Mouse (Mus musculus): Measurements from ENCODE around the gene Xpo4.

Xpo4 gene

DNA sequence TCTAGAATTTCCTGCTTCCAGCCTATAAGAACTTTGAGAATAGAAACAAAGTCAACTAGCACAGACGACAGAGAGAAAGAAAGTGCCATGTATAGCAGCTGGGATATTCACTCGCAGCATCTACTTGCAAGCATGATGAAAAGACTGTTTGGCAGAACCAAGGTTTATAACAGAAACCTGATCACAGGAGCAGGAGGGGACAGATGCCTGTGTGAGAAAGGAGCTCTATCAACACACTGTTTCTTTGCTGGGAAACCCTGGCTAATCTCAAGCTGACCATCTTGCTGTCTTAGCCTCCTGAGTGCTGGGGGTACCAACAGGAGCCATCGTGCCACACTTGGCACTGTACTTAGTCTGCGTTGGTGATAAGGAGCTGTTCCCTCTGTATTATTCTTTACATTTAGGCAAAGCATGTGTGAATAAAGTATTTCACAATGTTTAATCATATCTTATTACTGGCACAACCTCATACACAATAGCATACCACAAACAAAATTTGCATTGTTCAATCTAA, 55.4 kb downstream of the Xpo4 start:
- in situ Hi-C loops (cut with MboI, MseI) = no loop called here

DNA sequence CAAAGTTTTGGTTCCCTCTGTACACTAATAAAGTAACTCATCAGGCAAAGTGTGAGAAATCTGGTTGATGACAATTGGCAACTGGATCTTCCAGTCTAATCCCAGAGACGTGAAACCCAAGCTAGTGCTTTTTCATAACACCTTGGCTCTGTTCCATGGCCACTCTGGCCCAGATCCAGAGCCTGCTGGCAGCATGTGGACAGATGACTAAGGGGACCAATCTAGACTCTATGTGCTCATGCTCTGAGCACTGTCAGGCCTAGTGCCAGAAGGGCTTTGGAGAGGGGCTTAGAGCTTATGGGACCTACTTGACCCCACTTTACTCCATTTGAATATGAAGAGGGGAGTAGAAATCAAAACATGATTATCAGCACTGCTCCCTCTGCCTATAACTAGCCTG, 57.7 kb downstream of the Xpo4 start:
- in situ Hi-C loops (cut with MboI, MseI) = no loop called here

GRCm38 (mm10) chr14:57606663-57607365, 58.4 kb downstream of the Xpo4 start:
- in situ Hi-C loops (cut with MboI, MseI) = no loop called here

DNA sequence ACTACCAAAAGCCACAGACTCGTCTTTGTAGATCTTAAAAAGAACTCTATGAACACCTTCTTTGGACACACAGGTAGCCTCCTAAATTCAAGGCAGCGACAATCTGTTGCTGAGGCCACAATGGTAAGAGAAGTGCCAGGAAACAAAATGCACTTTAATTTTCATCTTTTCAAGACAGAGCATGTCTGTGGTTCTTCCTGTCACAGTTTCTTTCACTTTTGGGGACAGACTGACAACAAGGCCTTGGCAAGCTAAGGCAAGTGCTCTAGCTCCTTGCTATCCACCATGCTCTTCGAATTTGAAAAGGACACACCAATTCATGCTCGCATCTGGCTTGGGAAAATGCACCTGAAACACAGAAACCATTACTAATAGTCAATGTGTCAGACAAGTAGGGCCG, 72.0 kb downstream of the Xpo4 start:
- in situ Hi-C loops (cut with MboI, MseI) = no loop called here

DNA sequence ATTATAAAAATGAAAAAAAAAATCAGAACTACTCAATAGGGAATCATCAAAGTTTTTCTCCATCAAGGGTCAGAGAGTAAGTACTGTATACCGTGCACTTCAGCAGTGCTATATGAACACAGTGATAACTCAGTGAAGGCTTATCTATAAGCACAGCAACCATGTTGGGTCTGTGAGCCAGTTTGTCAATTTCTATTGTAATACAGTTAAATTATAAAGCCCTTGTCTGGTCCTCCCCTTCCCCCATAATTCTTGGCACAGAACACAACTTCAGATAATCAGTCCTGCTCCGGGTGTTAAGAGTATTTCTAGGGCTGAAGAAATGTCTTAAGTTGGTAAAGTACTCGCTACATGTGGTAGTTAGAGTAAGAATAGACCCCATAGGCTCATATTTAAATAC, 73.4 kb downstream of the Xpo4 start:
- in situ Hi-C loops (cut with MboI, MseI) = no loop called here

- in situ Hi-C loops (cut with MboI, MseI) = no loop called here
These were observed 88.7 kb downstream of the Xpo4 start for GRCm38 (mm10) chr14:57576364-57577060.

- in situ Hi-C loops (cut with MboI, MseI) = no loop called here
These were observed 90.2 kb downstream of the Xpo4 start for GRCm38 (mm10) chr14:57574792-57575587.

DNA sequence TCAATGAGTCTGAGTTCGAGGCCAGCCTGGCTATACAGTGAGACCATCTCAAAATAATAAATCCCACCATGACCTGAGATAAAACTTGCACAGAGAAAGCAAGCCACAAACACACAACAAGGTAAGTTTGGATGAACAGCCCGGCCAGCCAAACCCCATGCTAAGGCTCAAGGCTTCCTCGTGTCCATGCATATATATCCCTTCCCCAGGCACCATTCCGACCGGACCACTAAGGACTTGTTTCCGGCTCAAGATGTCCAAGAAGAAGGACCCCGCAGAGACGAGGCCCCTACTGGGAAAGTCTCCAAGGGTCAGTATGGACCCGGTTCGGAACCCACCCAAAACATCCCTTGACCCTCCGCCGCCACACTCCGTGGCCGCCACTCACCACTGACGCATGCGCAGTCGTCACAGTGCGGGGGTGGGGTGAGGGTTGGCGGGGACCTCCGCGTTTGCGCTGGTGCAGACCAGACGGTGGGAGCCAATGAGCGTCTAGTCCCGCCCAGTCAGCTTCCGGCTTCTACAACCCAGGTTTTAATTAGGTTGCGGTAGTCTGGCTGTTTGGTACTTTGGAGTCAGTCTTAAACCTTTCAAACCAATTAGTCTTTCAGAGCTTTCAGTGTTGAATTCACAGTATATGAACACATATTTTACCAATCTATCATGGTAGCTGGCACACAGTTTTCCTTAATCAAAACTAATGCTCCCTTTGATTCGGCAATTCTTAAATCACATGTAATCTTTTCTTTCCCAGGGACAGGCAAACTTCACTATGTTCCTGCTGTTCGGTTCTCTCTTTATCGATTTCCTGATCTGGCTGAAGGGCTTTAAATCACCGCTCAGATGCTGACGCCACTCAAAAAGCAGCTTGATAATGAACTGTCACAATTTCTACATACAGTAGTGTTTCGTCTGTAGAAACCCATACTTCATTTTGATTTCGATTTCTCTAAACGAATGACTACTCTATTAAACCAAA, 93.8 kb downstream of the Xpo4 start, which contains the start of gene Eef1akmt1:
Eef1akmt1 (minus strand) TSS at position 458 of the 979 bp plus-strand sequence.
- in situ Hi-C loops (cut with MboI, MseI) = no loop called here

- in situ Hi-C loops (cut with MboI, MseI) = no loop called here
These were observed 99.6 kb downstream of the Xpo4 start for GRCm38 (mm10) chr14:57565626-57566025.

DNA sequence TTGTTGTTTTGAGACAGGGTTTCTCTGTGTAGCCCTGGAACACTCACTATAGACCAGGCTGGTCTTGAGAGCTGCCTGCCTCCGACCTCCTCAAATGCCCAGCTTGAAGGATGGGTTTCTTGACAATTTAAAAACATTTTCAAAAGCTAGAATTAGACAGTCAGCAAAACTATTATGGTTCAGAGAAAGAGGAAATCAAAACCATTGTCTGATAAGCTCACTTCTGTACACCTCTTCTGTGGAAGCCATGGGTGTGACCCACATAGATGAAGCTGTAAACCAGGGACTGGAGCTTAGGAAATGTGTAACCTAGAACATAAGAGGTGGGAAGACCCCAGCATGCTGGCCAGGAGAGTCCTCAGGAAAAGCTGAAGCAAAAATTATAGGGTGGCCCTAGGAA, 108.3 kb downstream of the Xpo4 start:
- in situ Hi-C loops (cut with MboI, MseI) = no loop called here

DNA sequence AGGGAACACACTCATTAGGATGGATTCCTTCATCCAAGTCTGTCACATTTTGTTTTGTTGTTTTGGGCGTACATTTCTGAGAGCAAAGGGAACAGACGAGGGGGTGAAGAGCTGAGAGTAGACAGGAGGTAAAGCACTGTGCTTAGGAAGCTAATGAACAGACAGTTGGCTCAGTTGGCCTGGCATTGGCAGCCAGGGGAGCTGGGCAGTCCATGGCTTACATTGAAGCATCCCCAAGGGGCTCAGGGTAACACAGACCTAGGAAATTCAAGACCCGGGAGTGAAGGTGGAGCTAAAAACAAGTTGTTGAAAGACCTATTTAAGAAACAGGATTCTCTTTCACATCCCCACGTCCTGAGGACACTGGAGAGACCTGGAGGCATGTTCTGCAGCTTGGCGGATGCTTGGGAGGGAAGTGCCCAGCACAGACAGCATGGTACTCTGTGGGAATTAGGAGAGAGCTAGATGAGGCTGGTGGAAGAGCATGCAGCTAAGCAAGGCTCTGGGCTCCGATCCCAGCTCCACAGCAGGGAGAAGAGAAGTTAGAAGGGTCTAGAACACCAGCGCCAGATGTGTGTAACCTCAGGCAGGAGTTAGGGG, 109.7 kb downstream of the Xpo4 start:
- in situ Hi-C loops (cut with MboI, MseI) = no loop called here

- in situ Hi-C loops (cut with MboI, MseI) = no loop called here
These were observed 110.8 kb downstream of the Xpo4 start for GRCm38 (mm10) chr14:57554434-57554833.

- in situ Hi-C loops (cut with MboI, MseI) = no loop called here
These were observed 112.3 kb downstream of the Xpo4 start for GRCm38 (mm10) chr14:57552945-57553344.

GRCm38 (mm10) chr14:57547062-57547461, 118.2 kb downstream of the Xpo4 start:
- in situ Hi-C loops (cut with MboI, MseI) = no loop called here

- in situ Hi-C loops (cut with MboI, MseI) = no loop called here
These were observed 118.6 kb downstream of the Xpo4 start for GRCm38 (mm10) chr14:57546557-57547021.

GRCm38 (mm10) chr14:57546131-57546530, 119.1 kb downstream of the Xpo4 start:
- in situ Hi-C loops (cut with MboI, MseI) = no loop called here

DNA sequence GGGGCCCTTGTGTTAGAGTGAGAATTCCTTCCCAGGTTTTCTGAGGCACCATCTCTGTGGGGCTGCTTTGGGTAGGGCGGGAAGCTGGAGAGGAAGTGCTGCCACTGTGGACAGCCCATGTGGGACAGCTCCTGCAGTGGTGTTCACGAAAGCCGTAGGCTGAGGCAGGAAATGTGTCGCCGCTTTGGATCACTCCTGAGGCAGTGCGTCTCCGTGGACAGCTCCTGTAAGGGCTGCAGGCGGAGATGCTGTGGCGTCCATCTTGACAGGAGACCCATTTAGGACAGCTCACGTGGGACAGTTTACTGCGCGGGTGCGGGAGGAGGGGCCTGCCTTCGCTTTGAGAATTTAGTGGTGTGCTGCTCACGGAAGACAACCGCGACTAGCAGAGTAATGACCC, 119.7 kb downstream of the Xpo4 start:
- in situ Hi-C loops (cut with MboI, MseI) = no loop called here

DNA sequence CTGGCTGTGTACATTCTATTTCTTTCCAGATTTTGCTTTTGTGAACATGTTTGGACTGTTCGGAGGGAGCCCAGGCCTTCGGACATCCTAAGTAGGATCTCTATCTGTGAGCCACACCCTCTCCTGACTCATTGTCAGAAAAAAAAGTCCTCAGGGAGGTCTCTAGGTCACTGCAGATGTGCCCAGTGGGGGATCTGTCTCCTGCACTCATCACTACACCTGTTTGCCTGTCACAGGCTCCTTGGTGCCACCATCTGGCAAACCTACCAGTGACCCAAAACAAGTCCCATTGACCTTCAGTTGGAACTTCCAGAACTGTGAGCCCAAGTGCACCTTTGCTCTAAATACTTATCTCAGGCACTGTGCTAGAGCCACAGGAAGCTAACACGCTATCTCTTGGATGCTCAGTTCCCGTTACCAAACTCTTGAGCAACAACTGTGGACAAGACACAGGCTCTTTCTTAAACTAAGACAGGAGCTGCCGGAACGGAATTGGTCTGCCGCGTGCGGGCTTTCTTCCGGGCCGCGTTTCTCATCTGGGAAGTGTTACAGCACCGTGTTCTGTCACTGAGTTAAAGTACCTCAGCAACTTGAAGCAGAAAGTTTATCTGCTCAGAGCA, 121.7 kb downstream of the Xpo4 start:
- in situ Hi-C loops (cut with MboI, MseI) = no loop called here

- in situ Hi-C loops (cut with MboI, MseI) = no loop called here
These were observed 123.0 kb downstream of the Xpo4 start for GRCm38 (mm10) chr14:57542231-57542630.

DNA sequence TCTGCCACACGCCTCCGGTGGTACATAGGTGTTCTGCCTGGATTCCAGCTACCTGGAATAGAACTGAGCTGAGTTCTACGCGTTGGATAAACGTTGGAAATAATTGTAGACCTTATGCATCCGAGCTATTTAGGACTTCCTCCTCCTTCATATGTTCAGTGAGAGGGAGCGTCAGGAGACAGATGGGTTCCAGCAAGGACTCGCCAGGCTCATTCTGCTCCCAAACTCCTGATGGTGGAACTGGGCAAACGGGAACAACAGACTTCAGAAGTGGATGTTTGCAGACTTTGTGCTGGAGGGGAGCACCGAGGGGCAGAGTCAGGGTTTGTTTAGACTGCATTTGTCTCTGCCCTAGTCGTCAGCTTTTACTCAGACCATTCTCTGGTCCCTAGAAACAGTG, 124.5 kb downstream of the Xpo4 start:
- in situ Hi-C loops (cut with MboI, MseI) = no loop called here

Data from T-helper 1 cell (primary cell).